Mouse (Mus musculus) myocyte (in vitro differentiated cells): ENCODE data around the gene Trim33.

Source experiments
- CEBPB ChIP-seq: IDR thresholded peaks from 2 replicates; pipeline ENCODE4 v1.6.1; 2011; ENCODE audit warnings: mild to moderate bottlenecking, moderate library complexity; ENCODE audit not compliant: poor library complexity, insufficient read depth, severe bottlenecking
- E2F4 ChIP-seq: IDR thresholded peaks from one replicate; pipeline ENCODE4 v1.6.1; 2011; ENCODE audit warnings: mild to moderate bottlenecking, control low read depth, moderate library complexity; ENCODE audit not compliant: insufficient read depth
- MAX ChIP-seq: IDR thresholded peaks from one replicate; pipeline ENCODE4 v1.6.1; 2011; ENCODE audit warnings: low read depth, mild to moderate bottlenecking, control low read depth
- MYOD1 ChIP-seq, 3 experiments: IDR thresholded peaks; one replicate each; pipeline ENCODE4 v1.6.1; 2011; ENCODE audit warnings: control low read depth in 2 of 3, low read depth in 2 of 3, mild to moderate bottlenecking in 2 of 3, moderate library complexity in 1 of 3; ENCODE audit not compliant: insufficient read length in 2 of 3, control insufficient read depth in 1 of 3
- MYOG ChIP-seq, 3 experiments: IDR thresholded peaks; one replicate each; pipeline ENCODE4 v1.6.1; 2011; ENCODE audit warnings: control low read depth in 2 of 3, low read depth in 2 of 3, mild to moderate bottlenecking in 2 of 3; ENCODE audit not compliant: insufficient read length in 2 of 3, control insufficient read depth in 1 of 3, insufficient read depth in 1 of 3
- POLR2A ChIP-seq: IDR thresholded peaks from one replicate; pipeline ENCODE4 v1.6.1; 2011; ENCODE audit warnings: low read depth, mild to moderate bottlenecking, control low read depth, moderate library complexity; ENCODE audit not compliant: insufficient read length
- POLR2AphosphoS2 ChIP-seq: IDR thresholded peaks from one replicate; pipeline ENCODE4 v1.6.1; 2011; ENCODE audit warnings: low read depth, control low read depth; ENCODE audit not compliant: insufficient read length
- SRF ChIP-seq: IDR thresholded peaks from one replicate; pipeline ENCODE4 v1.6.1; 2011; ENCODE audit warnings: low read depth; ENCODE audit not compliant: control insufficient read depth, insufficient read length
- TCF12 ChIP-seq: IDR thresholded peaks from one replicate; pipeline ENCODE4 v1.6.1; 2011; ENCODE audit warnings: mild to moderate bottlenecking, control low read depth; ENCODE audit not compliant: poor library complexity, insufficient read depth, severe bottlenecking
- TCF3 ChIP-seq: IDR thresholded peaks from one replicate; pipeline ENCODE4 v1.6.1; 2011; ENCODE audit warnings: low read depth, control low read depth; ENCODE audit not compliant: insufficient read length
- USF1 ChIP-seq: IDR thresholded peaks from one replicate; pipeline ENCODE4 v1.6.1; 2011; ENCODE audit warnings: low read depth, mild to moderate bottlenecking, control low read depth, moderate library complexity

GRCm38 (mm10) chr3:103353518-103353917 lies 74.4 kb downstream of the Trim33 start:
- TF ChIP-seq USF1 (no peak), MAX (no peak), TCF3 (no peak), TCF12 (no peak), E2F4 (no peak), POLR2AphosphoS2 (no peak), POLR2A (no peak), SRF (no peak), CEBPB (no peak), MYOD1 (IDR thresholded peaks at IDR 0.05; ENCODE audit: control insufficient read depth in 1 of 3, insufficient read length in 2 of 3, low read depth in 2 of 3) (no peak), MYOG (IDR thresholded peaks at IDR 0.05; ENCODE audit: control insufficient read depth in 1 of 3, insufficient read depth in 1 of 3, insufficient read length in 2 of 3, low read depth in 2 of 3) (no peak)
